Mouse (Mus musculus) layer of hippocampus, postnatal 36 days (tissue): ENCODE data around the gene Ssr3. TPM values are rescaled to one million over a fixed set of nuclear protein-coding genes. Genes with fewer than 3 reads are reported as not detected.
"Not testable (repeated sequence)": the region's sequence is repeated elsewhere in the genome, so short reads cannot be mapped to it uniquely, and the experiment has no call there.

ENCODE experiments used
- DNase-seq, 2 experiments: peaks; one replicate each; pipeline ENCODE4 v3.0.0; 2022
- total RNA-seq, 2 experiments: library from RNA; stranded (reverse); gene quantifications; 2 replicates each; pipeline ENCODE4 v1.2.3; 2021

Ssr3 gene
- 100 to 1,000 TPM; 115 to 118 TPM for total RNA-seq

- peak; percentile 96 to 98 for DNase-seq
Observed at GRCm38 (mm10) chr3:65392421-65392817, at the start of gene Ssr3. Ssr3 (minus strand) TSS chr3:65392623.

- DNase-seq = peak; percentile 67 to 72
Observed at GRCm38 (mm10) chr3:65441586-65442111, 49.2 kb upstream of the Ssr3 start.

- no peak for DNase-seq
Observed at GRCm38 (mm10) chr3:65438511-65439228, 46.2 kb upstream of the Ssr3 start.

GRCm38 (mm10) chr3:65435812-65436211, 43.4 kb upstream of the Ssr3 start:
- DNase-seq = no peak

- DNase-seq = no peak
Observed at GRCm38 (mm10) chr3:65435101-65435571, 42.7 kb upstream of the Ssr3 start.

GRCm38 (mm10) chr3:65432236-65432635, 39.8 kb upstream of the Ssr3 start:
- no peak for DNase-seq

- no peak for DNase-seq
Observed at GRCm38 (mm10) chr3:65419706-65420105, 27.3 kb upstream of the Ssr3 start.

GRCm38 (mm10) chr3:65417913-65418594, 25.6 kb upstream of the Ssr3 start:
- no peak for DNase-seq

GRCm38 (mm10) chr3:65416571-65416970, 24.1 kb upstream of the Ssr3 start:
- no peak for DNase-seq

- DNase-seq = no peak
Observed at GRCm38 (mm10) chr3:65407891-65408290, 15.5 kb upstream of the Ssr3 start.

- DNase-seq = no peak
Observed at GRCm38 (mm10) chr3:65405781-65406180, 13.4 kb upstream of the Ssr3 start.

- DNase-seq = no peak
Observed at GRCm38 (mm10) chr3:65397566-65397965, 5.1 kb upstream of the Ssr3 start.

- DNase-seq = no peak
Observed at GRCm38 (mm10) chr3:65396835-65397504, 4.5 kb upstream of the Ssr3 start.

GRCm38 (mm10) chr3:65395111-65395510, 2.7 kb upstream of the Ssr3 start:
- DNase-seq = not testable (repeated sequence)

- peak in 1 of 2 experiments; percentile 8 for DNase-seq
Observed at GRCm38 (mm10) chr3:65391784-65392420, 521 bp downstream of the Ssr3 start.

GRCm38 (mm10) chr3:65391222-65391783, 1.1 kb downstream of the Ssr3 start:
- no peak for DNase-seq

- DNase-seq = no peak
Observed at GRCm38 (mm10) chr3:65385771-65386170, 6.7 kb downstream of the Ssr3 start.

GRCm38 (mm10) chr3:65384431-65384830, 8.0 kb downstream of the Ssr3 start:
- no peak for DNase-seq

GRCm38 (mm10) chr3:65381094-65381493, 11.3 kb downstream of the Ssr3 start:
- no peak for DNase-seq

GRCm38 (mm10) chr3:65379884-65380539, 12.4 kb downstream of the Ssr3 start:
- DNase-seq = no peak

GRCm38 (mm10) chr3:65378724-65379123, 13.7 kb downstream of the Ssr3 start:
- no peak for DNase-seq

GRCm38 (mm10) chr3:65374729-65375128, 17.7 kb downstream of the Ssr3 start:
- DNase-seq = no peak
